Mouse (Mus musculus) lung, postnatal 0 days (tissue): ENCODE data around the gene Tmem120a.

ENCODE experiments used
- CTCF ChIP-seq: IDR thresholded peaks from 2 replicates; pipeline ENCODE4 v1.5.1; 2016; ENCODE audit warnings: antibody characterized with exemption, mild to moderate bottlenecking
- EP300 ChIP-seq: IDR thresholded peaks from 2 replicates; pipeline ENCODE4 v1.6.1; 2016; ENCODE audit warnings: antibody characterized with exemption, mild to moderate bottlenecking, control low read depth

GRCm38 (mm10) chr5:135733071-135733470 is 11.2 kb downstream of the Tmem120a start:
- TF ChIP-seq CTCF (no peak), EP300 (no peak)
